Mouse (Mus musculus): ENCODE results near the gene Large2. TPM values are rescaled to one million over a fixed set of nuclear protein-coding genes. Genes with fewer than 3 reads are reported as not detected.

The Large2 gene
- total and polyA plus RNA-seq, 3 experiments = 0.19 to 1.5 (median 0.89) TPM

DNA sequence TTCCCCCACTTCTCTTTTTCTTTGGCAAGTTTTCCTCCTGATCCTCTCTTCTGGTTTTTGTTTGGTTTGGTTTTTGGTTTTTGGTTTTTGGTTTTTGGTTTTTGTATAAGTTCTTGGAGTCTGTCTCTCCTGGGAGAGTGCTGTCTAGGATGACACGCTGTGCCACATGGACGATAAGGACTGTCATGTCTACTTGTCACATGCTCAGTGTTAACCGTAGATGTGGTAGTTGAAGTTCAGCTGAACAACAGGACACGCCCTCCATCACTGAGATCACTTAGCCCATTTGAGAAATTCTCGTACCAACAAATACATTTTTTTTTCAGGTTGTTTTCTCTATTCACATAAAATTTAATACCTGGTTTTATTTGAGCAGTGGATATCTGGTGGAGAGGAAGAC, 57.4 kb downstream of the Large2 start:
- Histone ChIP-seq H3K4me2 (ENCODE audit: insufficient read depth, low read depth, poor library complexity, severe bottlenecking) (no peak overlapping the region), H3K36me3 (replicated peaks in 1 of 2; ENCODE audit: control insufficient read depth in 1 of 2, insufficient read depth in 1 of 2, low read length in 1 of 2) (peaks cover 9 to 47% of the 10 kb centered on the region in 2 experiments)
- dilution Hi-C loops (cut with MboI; ENCODE audit: extremely low pct_ligation_motif_present, extremely low pct_unique_long_range_greater_than_20kb, low sequenced_read_pairs) = no loop called here

DNA sequence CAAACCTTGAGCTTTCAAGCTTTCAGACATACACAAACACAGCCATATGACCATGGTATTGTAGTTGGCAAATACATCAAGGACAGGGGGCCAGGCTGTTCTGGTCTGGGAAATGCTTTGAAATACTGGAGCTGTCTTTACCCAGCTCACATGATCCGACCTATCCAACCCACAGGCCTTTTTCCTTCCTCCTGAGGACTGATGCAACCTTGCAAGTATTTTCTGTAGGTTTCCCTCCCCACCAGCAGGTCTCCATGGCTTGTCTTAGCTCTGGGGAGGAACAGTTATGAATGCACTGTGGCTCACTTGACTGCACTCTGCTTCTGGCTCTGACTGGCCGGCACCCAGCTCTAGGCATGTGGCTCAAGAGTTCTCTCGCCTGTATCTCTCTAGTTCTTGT, 58.0 kb downstream of the Large2 start:
- Histone ChIP-seq H3K36me3 (replicated peaks in 1 of 2; ENCODE audit: control insufficient read depth in 1 of 2, insufficient read depth in 1 of 2, low read length in 1 of 2) (peaks cover 6 to 46% of the 10 kb centered on the region in 2 experiments), H3K27ac (ENCODE audit: insufficient read depth, low read depth) (no peak overlapping the region)

More for the DNA sequence above, 57.4 kb downstream of the Large2 start:
- no peak for TF ChIP-seq TCF12 (IDR thresholded peaks at IDR 0.05; ENCODE audit: low read depth, low read length)
- no peak for TF ChIP-seq JUND (conservative IDR thresholded peaks at IDR 0.05; ENCODE audit: low read depth, low read length)
- TF ChIP-seq ZC3H11A (IDR thresholded peaks at IDR 0.05; ENCODE audit: low read depth, low read length) = no peak
- no peak for TF ChIP-seq E2F4 (IDR thresholded peaks at IDR 0.05; ENCODE audit: insufficient replicate concordance, low read depth, low read length)
- no peak for TF ChIP-seq KAT2A (IDR thresholded peaks at IDR 0.05; ENCODE audit: insufficient replicate concordance, low read length)
- DNase-seq (ENCODE audit: extremely low read depth) = no peak
- Histone ChIP-seq H3K4me3 (replicated peaks in 1 of 3; ENCODE audit: low read depth in 2 of 3, low read length in 2 of 3, poor library complexity in 1 of 3) (no peak overlapping the region), H3K9ac (ENCODE audit: insufficient read depth, low read depth) (no peak overlapping the region), H3K9me3 (replicated peaks; ENCODE audit: low read length) (no peaks in the 10 kb centered on the region), H3K4me1 (ENCODE audit: control insufficient read depth in 1 of 2, insufficient read depth in 2 of 2) (peaks cover 0 to 9% of the 10 kb centered on the region in 2 experiments; a peak in 1 of 4 replicates), H3K27me3 (replicated peaks) (no peaks in the 10 kb centered on the region), H3K27ac (ENCODE audit: insufficient read depth, low read depth) (no peak overlapping the region), H3K79me2 (replicated peaks; ENCODE audit: control insufficient read depth, extremely low read depth, insufficient read depth, poor library complexity, severe bottlenecking) (no peaks in the 10 kb centered on the region)
- in situ Hi-C loops (cut with MboI; ENCODE audit: low pct_ligation_motif_present, low pct_unique_long_range_greater_than_20kb, low sequenced_read_pairs) = no loop called here

More for the DNA sequence above, 58.0 kb downstream of the Large2 start:
- H3K79me2 ChIP-seq (replicated peaks; ENCODE audit: control insufficient read depth, extremely low read depth, insufficient read depth, poor library complexity, severe bottlenecking) = no peaks in the 10 kb centered on the region
- no peak overlapping the region for H3K9ac ChIP-seq (ENCODE audit: insufficient read depth, low read depth)
- in situ Hi-C loops (cut with MboI; ENCODE audit: low pct_ligation_motif_present, low pct_unique_long_range_greater_than_20kb, low sequenced_read_pairs) (no loop called here), dilution Hi-C loops (cut with MboI; ENCODE audit: extremely low pct_ligation_motif_present, extremely low pct_unique_long_range_greater_than_20kb, low sequenced_read_pairs) (no loop called here)
- H3K4me3 ChIP-seq (replicated peaks in 1 of 3; ENCODE audit: low read depth in 2 of 3, low read length in 2 of 3, poor library complexity in 1 of 3) = no peak overlapping the region
- DNase-seq (ENCODE audit: extremely low read depth) = no peak
- H3K4me2 ChIP-seq (ENCODE audit: insufficient read depth, low read depth, poor library complexity, severe bottlenecking) = no peak overlapping the region
- peaks cover 0 to 9% of the 10 kb centered on the region in 2 experiments; a peak in 1 of 4 replicates for H3K4me1 ChIP-seq (ENCODE audit: control insufficient read depth in 1 of 2, insufficient read depth in 2 of 2)
- no peaks in the 10 kb centered on the region for H3K9me3 ChIP-seq (replicated peaks; ENCODE audit: low read length)
- no peak for TF ChIP-seq CTCF (conservative IDR thresholded peaks at IDR 0.05 in 1 of 2, IDR thresholded peaks at IDR 0.05 in 1 of 2; ENCODE audit: low read depth in 2 of 2, low read length in 2 of 2)
- no peak for TF ChIP-seq JUN (IDR thresholded peaks at IDR 0.05; ENCODE audit: insufficient read depth, low read depth, low read length)
- no peak for TF ChIP-seq MAX (IDR thresholded peaks at IDR 0.05; ENCODE audit: low read length)
- no peak for TF ChIP-seq SIN3A (IDR thresholded peaks at IDR 0.05; ENCODE audit: low read length)
- TF ChIP-seq ZNF384 (IDR thresholded peaks at IDR 0.05; ENCODE audit: low read depth, low read length) = no peak
- no peak for TF ChIP-seq GABPA (IDR thresholded peaks at IDR 0.05; ENCODE audit: insufficient replicate concordance, low read depth, low read length)
- TF ChIP-seq MXI1 (IDR thresholded peaks at IDR 0.05; ENCODE audit: low read depth, low read length) = no peak
- no peak for TF ChIP-seq SMC3 (IDR thresholded peaks at IDR 0.05; ENCODE audit: low read depth, low read length)
- TF ChIP-seq ZMIZ1 (IDR thresholded peaks at IDR 0.05; ENCODE audit: low read depth, low read length) = no peak
- no peak for TF ChIP-seq PAX5 (IDR thresholded peaks at IDR 0.05; ENCODE audit: low read length)
- TF ChIP-seq MAZ (IDR thresholded peaks at IDR 0.05; ENCODE audit: low read depth, low read length) = no peak
- no peak for TF ChIP-seq KAT2A (IDR thresholded peaks at IDR 0.05; ENCODE audit: insufficient replicate concordance, low read length)
- no peak for TF ChIP-seq NRF1 (IDR thresholded peaks at IDR 0.05; ENCODE audit: low read depth, low read length)
- no peaks in the 10 kb centered on the region for H3K27me3 ChIP-seq (replicated peaks)

Other genes starting within 250 kb of the Large2 start
- 35.1 and 44.0 TPM in 2 replicates for gene Pex16, start 193 bp downstream of the Large2 start, total RNA-seq (2012; rRNA removed)
- gene Pex16, start 193 bp downstream of the Large2 start, total RNA-seq (2014; rRNA removed) = 25.0 and 28.7 TPM in 2 replicates
- gene Pex16, start 193 bp downstream of the Large2 start, polyA plus RNA-seq (2012; ENCODE audit: insufficient read length, low read depth) = 36.6 and 37.2 TPM in 2 replicates
- gene 1700029I15Rik, start 7.7 kb upstream of the Large2 start, total RNA-seq (2012; rRNA removed) = 2.9 and 3.4 TPM in 2 replicates
- 0.39 and 0.67 TPM in 2 replicates for gene 1700029I15Rik, start 7.7 kb upstream of the Large2 start, total RNA-seq (2014; rRNA removed)
- gene 1700029I15Rik, start 7.7 kb upstream of the Large2 start, polyA plus RNA-seq (2012; ENCODE audit: insufficient read length, low read depth) = 3.0 and 5.0 TPM in 2 replicates
- gene Mapk8ip1, start 26.4 kb upstream of the Large2 start, total RNA-seq (2012; rRNA removed) = 4.1 and 5.4 TPM in 2 replicates
- gene Mapk8ip1, start 26.4 kb upstream of the Large2 start, total RNA-seq (2014; rRNA removed) = 5.0 and 5.5 TPM in 2 replicates
- 11.0 and 13.0 TPM in 2 replicates for gene Mapk8ip1, start 26.4 kb upstream of the Large2 start, polyA plus RNA-seq (2012; ENCODE audit: insufficient read length, low read depth)
- 8.8 and 12.7 TPM in 2 replicates for gene Cry2, start 59.2 kb upstream of the Large2 start, total RNA-seq (2012; rRNA removed)
- gene Cry2, start 59.2 kb upstream of the Large2 start, total RNA-seq (2014; rRNA removed) = 3.7 and 4.3 TPM in 2 replicates
- 15.2 and 15.9 TPM in 2 replicates for gene Cry2, start 59.2 kb upstream of the Large2 start, polyA plus RNA-seq (2012; ENCODE audit: insufficient read length, low read depth)
- 7.3 and 8.7 TPM in 2 replicates for gene Slc35c1, start 85.7 kb upstream of the Large2 start, total RNA-seq (2012; rRNA removed)
- 2.8 and 4.1 TPM in 2 replicates for gene Slc35c1, start 85.7 kb upstream of the Large2 start, total RNA-seq (2014; rRNA removed)
- 18.4 and 22.7 TPM in 2 replicates for gene Slc35c1, start 85.7 kb upstream of the Large2 start, polyA plus RNA-seq (2012; ENCODE audit: insufficient read length, low read depth)
- gene Chst1, start 224.8 kb upstream of the Large2 start, total RNA-seq (2012; rRNA removed) = not detected in 2 replicates
- gene Chst1, start 224.8 kb upstream of the Large2 start, total RNA-seq (2014; rRNA removed) = not detected in 2 replicates
- not detected in 2 replicates for gene Chst1, start 224.8 kb upstream of the Large2 start, polyA plus RNA-seq (2012; ENCODE audit: insufficient read length, low read depth)